ENCODE assay signal across 19 mouse cellular contexts in genomic region chr2:131845671-131846070, GRCm38 (mm10). TPM values are rescaled to one million over a fixed set of nuclear protein-coding genes. Genes with fewer than 3 reads are reported as not detected.
DNase-seq lines count a peak whose midpoint lies in the region; ATAC-seq and TF ChIP-seq lines count a peak whose summit lies in the region.
"Had no signal": no experiment of that assay in that cellular context is flagged by ENCODE, and none has a peak within 500 bp of the region (broad histone marks: within the 10 kb centered on the region; RNA-seq: fewer than 3 reads in every experiment).

No protein-coding gene starts in this region.

- no peaks in the 10 kb centered on the region for H3K36me3 ChIP-seq in forebrain, embryonic 12.5 days (replicated peaks)
- no peaks in the 10 kb centered on the region for H3K36me3 ChIP-seq in forebrain, postnatal 0 days (ENCODE audit: insufficient read depth)
- no peaks in the 10 kb centered on the region for H3K36me3 ChIP-seq in heart, embryonic 16.5 days (ENCODE audit: control insufficient read depth, insufficient read depth)
- H3K36me3 ChIP-seq in heart, embryonic 11.5 days (ENCODE audit: control insufficient read depth, insufficient read depth, low read length): no peaks in the 10 kb centered on the region
- H3K36me3 ChIP-seq in midbrain, embryonic 12.5 days: no peaks in the 10 kb centered on the region
- no peaks in the 10 kb centered on the region for H3K36me3 ChIP-seq in midbrain, embryonic 11.5 days (ENCODE audit: control insufficient read depth, insufficient read depth, low read length)
- no peaks in the 10 kb centered on the region for H3K36me3 ChIP-seq in neural tube, embryonic 15.5 days
- H3K36me3 ChIP-seq: neural tube, embryonic 12.5 days; stomach, embryonic 15.5 days had no signal

- no peak for DNase-seq in forebrain, postnatal 0 days
- DNase-seq in midbrain, embryonic 11.5 days (ENCODE audit: low spot score, missing footprints): no peak
- no peak for DNase-seq in cerebellum, adult 8-10 months
- DNase-seq: adrenal gland, postnatal 25 days; kidney, adult 2 months; kidney, postnatal 25 days had no signal

- no peak for ATAC-seq in forebrain, embryonic 12.5 days (ENCODE audit: low FRiP score)
- ATAC-seq in forebrain, postnatal 0 days: no peak
- peak; percentile 52; the same call in 1 of the 2 replicates for ATAC-seq in heart, embryonic 16.5 days (replicated peaks; ENCODE audit: extremely low read depth, insufficient read depth, low FRiP score)
- ATAC-seq in heart, embryonic 11.5 days (replicated peaks; ENCODE audit: insufficient number of reproducible peaks, low FRiP score, low TSS enrichment): no peak
- no peak for ATAC-seq in midbrain, embryonic 12.5 days (ENCODE audit: low FRiP score, low read depth)
- no peak for ATAC-seq in midbrain, embryonic 11.5 days (ENCODE audit: low FRiP score)
- ATAC-seq in neural tube, embryonic 15.5 days (ENCODE audit: low FRiP score): no peak
- ATAC-seq: activated CD4-positive, CD25-positive, alpha-beta regulatory T cell, adult 4 months; forebrain, embryonic 16.5 days had no signal

- H3K27me3 ChIP-seq in forebrain, embryonic 12.5 days: 0 out of 2 replicates have a peak, but pooled peaks cover 3% of the 10 kb centered on the region
- H3K27me3 ChIP-seq in forebrain, postnatal 0 days (ENCODE audit: insufficient read depth, low read length): no peaks in the 10 kb centered on the region
- H3K27me3 ChIP-seq in heart, embryonic 16.5 days (ENCODE audit: control insufficient read depth, insufficient read depth, low read length): no peaks in the 10 kb centered on the region
- H3K27me3 ChIP-seq in heart, embryonic 11.5 days (ENCODE audit: control insufficient read depth, insufficient read depth, low read length): no peaks in the 10 kb centered on the region
- H3K27me3 ChIP-seq in midbrain, embryonic 12.5 days: no peaks in the 10 kb centered on the region
- no peaks in the 10 kb centered on the region for H3K27me3 ChIP-seq in midbrain, embryonic 11.5 days (ENCODE audit: control insufficient read depth, insufficient read depth, low read length)
- no peaks in the 10 kb centered on the region for H3K27me3 ChIP-seq in neural tube, embryonic 15.5 days (replicated peaks)
- H3K27me3 ChIP-seq: neural tube, embryonic 12.5 days; stomach, embryonic 15.5 days had no signal

- H3K4me2 ChIP-seq in forebrain, embryonic 12.5 days: no peak overlapping the region
- H3K4me2 ChIP-seq in forebrain, postnatal 0 days (ENCODE audit: low read depth): no peak overlapping the region
- peak overlapping the region; percentile 20; the same call in 1 of the 2 replicates for H3K4me2 ChIP-seq in heart, embryonic 16.5 days (ENCODE audit: low read depth, low read length)
- H3K4me2 ChIP-seq in heart, embryonic 11.5 days: no peak overlapping the region
- no peak overlapping the region for H3K4me2 ChIP-seq in midbrain, embryonic 12.5 days (replicated peaks)
- no peak overlapping the region for H3K4me2 ChIP-seq in midbrain, embryonic 11.5 days
- no peak overlapping the region for H3K4me2 ChIP-seq in neural tube, embryonic 15.5 days
- H3K4me2 ChIP-seq: neural tube, embryonic 12.5 days; stomach, embryonic 15.5 days had no signal

- H3K9me3 ChIP-seq in forebrain, embryonic 12.5 days: no peaks in the 10 kb centered on the region
- H3K9me3 ChIP-seq in forebrain, postnatal 0 days (ENCODE audit: low read length): no peaks in the 10 kb centered on the region
- no peaks in the 10 kb centered on the region for H3K9me3 ChIP-seq in heart, embryonic 16.5 days (replicated peaks; ENCODE audit: control insufficient read depth, low read length)
- H3K9me3 ChIP-seq in heart, embryonic 11.5 days (replicated peaks; ENCODE audit: control insufficient read depth, low read length): no peaks in the 10 kb centered on the region
- H3K9me3 ChIP-seq in midbrain, embryonic 12.5 days: no peaks in the 10 kb centered on the region
- no peaks in the 10 kb centered on the region for H3K9me3 ChIP-seq in midbrain, embryonic 11.5 days (ENCODE audit: control insufficient read depth, low read length)
- no peaks in the 10 kb centered on the region for H3K9me3 ChIP-seq in neural tube, embryonic 15.5 days (replicated peaks)
- H3K9me3 ChIP-seq: neural tube, embryonic 12.5 days; stomach, embryonic 15.5 days had no signal

- TF ChIP-seq CTCF in forebrain, postnatal 0 days (IDR thresholded peaks at IDR 0.05; ENCODE audit: low read depth): no peak

- no peak overlapping the region for H3K4me3 ChIP-seq in forebrain, embryonic 12.5 days (replicated peaks)
- no peak overlapping the region for H3K4me3 ChIP-seq in forebrain, postnatal 0 days (ENCODE audit: low read depth, low read length)
- H3K4me3 ChIP-seq in heart, embryonic 16.5 days (ENCODE audit: low read length): no peak overlapping the region
- H3K4me3 ChIP-seq in heart, embryonic 11.5 days (ENCODE audit: low read depth, low read length): no peak overlapping the region
- no peak overlapping the region for H3K4me3 ChIP-seq in midbrain, embryonic 12.5 days
- H3K4me3 ChIP-seq in midbrain, embryonic 11.5 days (ENCODE audit: low read depth, low read length): no peak overlapping the region
- no peak overlapping the region for H3K4me3 ChIP-seq in neural tube, embryonic 15.5 days (replicated peaks)
- H3K4me3 ChIP-seq: neural tube, embryonic 12.5 days; stomach, embryonic 15.5 days had no signal

- 0 out of 2 replicates have a peak overlapping the region, but pooled peaks have one; percentile 31 for H3K27ac ChIP-seq in forebrain, embryonic 12.5 days
- H3K27ac ChIP-seq in forebrain, postnatal 0 days (ENCODE audit: low read depth, low read length): no peak overlapping the region; the same call in 1 of the 2 replicates
- peak overlapping the region; percentile 71 for H3K27ac ChIP-seq in heart, embryonic 16.5 days (ENCODE audit: low read length)
- no peak overlapping the region for H3K27ac ChIP-seq in heart, embryonic 11.5 days (ENCODE audit: low read depth, low read length)
- H3K27ac ChIP-seq in midbrain, embryonic 12.5 days (replicated peaks): peak overlapping the region; percentile 39
- no peak overlapping the region for H3K27ac ChIP-seq in midbrain, embryonic 11.5 days (ENCODE audit: low read depth, low read length)
- H3K27ac ChIP-seq in neural tube, embryonic 15.5 days (replicated peaks): peak overlapping the region; percentile 90
- H3K27ac ChIP-seq: neural tube, embryonic 12.5 days; stomach, embryonic 15.5 days had no signal

- no peak overlapping the region for H3K9ac ChIP-seq in forebrain, embryonic 12.5 days
- H3K9ac ChIP-seq in forebrain, postnatal 0 days: no peak overlapping the region
- H3K9ac ChIP-seq in heart, embryonic 16.5 days (ENCODE audit: low read length): peak overlapping the region; percentile 3
- no peak overlapping the region for H3K9ac ChIP-seq in heart, embryonic 11.5 days (ENCODE audit: low read depth, low read length)
- no peak overlapping the region for H3K9ac ChIP-seq in midbrain, embryonic 12.5 days (replicated peaks)
- H3K9ac ChIP-seq in midbrain, embryonic 11.5 days (ENCODE audit: low read length): no peak overlapping the region
- H3K9ac ChIP-seq in neural tube, embryonic 15.5 days (replicated peaks): no peak overlapping the region
- H3K9ac ChIP-seq: neural tube, embryonic 12.5 days; stomach, embryonic 15.5 days had no signal

- 81% methylated on average over 8 of the region's 8 CpGs for WGBS in forebrain, embryonic 12.5 days
- WGBS in forebrain, postnatal 0 days: 53% methylated on average over 8 of the region's 8 CpGs
- WGBS in heart, embryonic 16.5 days: 31% methylated on average over 8 of the region's 8 CpGs
- 38% methylated on average over 8 of the region's 8 CpGs for WGBS in heart, embryonic 11.5 days (ENCODE audit: insufficient replicate concordance)
- 86% methylated on average over 8 of the region's 8 CpGs for WGBS in midbrain, embryonic 12.5 days
- WGBS in midbrain, embryonic 11.5 days: 77% methylated on average over 8 of the region's 8 CpGs
- WGBS in neural tube, embryonic 15.5 days: 50% methylated on average over 8 of the region's 8 CpGs

- peaks cover 32% of the 10 kb centered on the region for H3K4me1 ChIP-seq in forebrain, embryonic 12.5 days
- peaks cover 27% of the 10 kb centered on the region for H3K4me1 ChIP-seq in forebrain, postnatal 0 days (ENCODE audit: insufficient read depth)
- H3K4me1 ChIP-seq in heart, embryonic 16.5 days (ENCODE audit: control insufficient read depth, insufficient read depth, low read length): peaks cover 23% of the 10 kb centered on the region
- H3K4me1 ChIP-seq in heart, embryonic 11.5 days (ENCODE audit: control insufficient read depth, insufficient read depth, low read length): peaks cover 29% of the 10 kb centered on the region
- H3K4me1 ChIP-seq in midbrain, embryonic 12.5 days: peaks cover 32% of the 10 kb centered on the region
- peaks cover 14% of the 10 kb centered on the region for H3K4me1 ChIP-seq in midbrain, embryonic 11.5 days (ENCODE audit: control insufficient read depth, insufficient read depth, low read length)
- peaks cover 38% of the 10 kb centered on the region for H3K4me1 ChIP-seq in neural tube, embryonic 15.5 days

RNA-seq across cellular contexts. Expression of gene Erv3, which starts 13.9 kb away (rescaled TPM):
- not detected in 2 replicates for polyA plus RNA-seq in forebrain, embryonic 12.5 days (2016; fragmentation: Nextera tagmentation; extraction: Ambion mirVana)
- total RNA-seq in forebrain, postnatal 0 days (2014; rRNA removed): not detected in 2 replicates
- polyA plus RNA-seq in forebrain, postnatal 0 days (2015; fragmentation: Nextera tagmentation; extraction: Ambion mirVana): 0.06 TPM in 1 of 2 replicates, not detected in the other
- not detected in 2 replicates for polyA plus RNA-seq in heart, embryonic 16.5 days (2015; fragmentation: Nextera tagmentation; extraction: Ambion mirVana)
- not detected in 2 replicates for polyA plus RNA-seq in heart, embryonic 11.5 days (2014; fragmentation: Nextera tagmentation; extraction: Ambion mirVana)
- not detected in 2 replicates for polyA plus RNA-seq in midbrain, embryonic 12.5 days (2016; fragmentation: Nextera tagmentation; extraction: Ambion mirVana)
- polyA plus RNA-seq in midbrain, embryonic 11.5 days (2014; fragmentation: Nextera tagmentation; extraction: Ambion mirVana): not detected in 2 replicates
- not detected in 2 replicates for polyA plus RNA-seq in neural tube, embryonic 15.5 days (2015; fragmentation: Nextera tagmentation; extraction: Ambion mirVana)
- total RNA-seq: adrenal gland, postnatal 25 days; gastrocnemius, adult 8-10 months; liver, adult 2 months had no signal
- polyA plus RNA-seq: activated CD4-positive, CD25-positive, alpha-beta regulatory T cell, adult 4 months; forebrain, embryonic 16.5 days; hindbrain, embryonic 11.5 days; kidney, adult 2 months; liver, adult 2 months; neural tube, embryonic 12.5 days; small intestine, adult 2 months; stomach, embryonic 15.5 days had no signal

Comparison
In these comparisons a context has a peak if more than half of its experiments do, and no peak if none do; other contexts are left out.
1. H3K27ac ChIP-seq: peak in forebrain, embryonic 12.5 days (single experiment), heart, embryonic 16.5 days (single experiment), midbrain, embryonic 12.5 days (single experiment) and neural tube, embryonic 15.5 days (single experiment); none in forebrain, postnatal 0 days (single experiment), heart, embryonic 11.5 days (single experiment) and midbrain, embryonic 11.5 days (single experiment).